Mouse (Mus musculus) cerebellum, adult (tissue): ENCODE results near the gene Shq1.

ENCODE experiments used
- ATAC-seq: cut with Nextera tagmentation; 2 replicates; pipeline ENCODE4 v1.9.2; 2017; ENCODE audit warnings: mild to moderate bottlenecking, moderate library complexity, mixed read lengths; ENCODE audit not compliant: insufficient number of reproducible peaks, low FRiP score, low TSS enrichment

Gene Shq1

GRCm38 (mm10) chr6:100670370-100670841 is 551 bp downstream of the Shq1 start:
- peak; percentile 74 for ATAC-seq

DNA sequence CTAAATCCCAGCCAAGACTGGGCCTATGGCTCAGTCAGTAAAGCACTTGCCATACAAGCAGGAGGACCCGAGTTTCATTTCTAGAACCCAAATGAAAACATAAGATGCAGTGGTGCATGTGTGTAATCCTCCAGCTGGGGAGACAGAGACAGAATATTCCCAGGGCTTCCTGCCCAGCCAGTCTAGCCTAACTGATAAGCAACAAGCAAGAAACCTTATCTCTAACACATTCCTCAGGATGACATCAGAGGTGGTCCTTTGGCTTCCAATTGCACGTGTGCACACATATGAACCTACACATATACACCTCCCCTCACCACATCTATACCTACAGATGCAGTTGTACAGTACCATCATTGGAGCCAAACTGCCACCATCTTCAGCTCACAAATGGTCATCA is 2.1 kb downstream of the Shq1 start:
- no peak for ATAC-seq

GRCm38 (mm10) chr6:100667644-100668043 is 3.3 kb downstream of the Shq1 start:
- no peak for ATAC-seq

DNA sequence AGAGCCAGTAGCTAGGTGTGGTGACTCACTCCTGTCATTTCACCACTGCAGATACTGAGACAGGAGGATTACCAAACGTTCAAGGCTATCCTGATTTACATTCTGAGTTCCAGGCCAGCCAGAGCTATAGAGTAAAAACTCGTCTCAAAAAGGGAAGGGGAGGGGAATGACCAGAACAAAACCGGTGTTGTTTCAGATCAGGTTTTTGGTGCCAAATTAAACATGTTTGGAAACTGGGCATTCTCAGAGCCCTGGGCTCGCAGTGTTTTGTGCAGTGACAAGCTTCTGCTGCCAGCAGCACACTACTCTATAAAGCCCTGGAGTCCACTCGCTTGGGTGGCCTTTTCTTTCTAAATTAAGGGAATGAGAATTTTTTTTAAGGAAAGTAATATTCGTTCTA is 8.7 kb downstream of the Shq1 start:
- ATAC-seq = no peak

DNA sequence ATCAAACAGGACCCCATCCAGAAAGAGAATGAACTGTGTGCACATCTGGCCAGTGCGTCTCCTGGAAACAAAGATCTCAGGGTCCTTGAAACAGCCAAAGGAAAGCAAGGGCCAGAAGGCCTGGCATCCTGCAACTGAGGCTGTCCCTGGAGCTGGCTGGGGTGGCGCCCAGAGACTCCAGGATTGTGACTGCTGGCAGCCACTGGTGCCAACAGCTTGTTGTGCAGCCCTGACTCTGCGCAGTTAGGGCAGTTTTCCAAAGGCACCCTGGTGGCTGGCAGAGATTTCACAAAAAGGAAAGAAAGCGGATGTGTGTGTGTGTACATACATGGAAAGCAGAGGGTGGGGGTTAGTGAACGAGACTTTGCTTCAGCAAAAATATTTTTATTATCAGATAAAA is 10.6 kb downstream of the Shq1 start:
- peak; percentile 74; the same call in 1 of the 2 replicates for ATAC-seq

GRCm38 (mm10) chr6:100652535-100652934 is 18.4 kb downstream of the Shq1 start:
- no peak for ATAC-seq

- ATAC-seq = no peak
Observed at GRCm38 (mm10) chr6:100647196-100647595, 23.8 kb downstream of the Shq1 start.

DNA sequence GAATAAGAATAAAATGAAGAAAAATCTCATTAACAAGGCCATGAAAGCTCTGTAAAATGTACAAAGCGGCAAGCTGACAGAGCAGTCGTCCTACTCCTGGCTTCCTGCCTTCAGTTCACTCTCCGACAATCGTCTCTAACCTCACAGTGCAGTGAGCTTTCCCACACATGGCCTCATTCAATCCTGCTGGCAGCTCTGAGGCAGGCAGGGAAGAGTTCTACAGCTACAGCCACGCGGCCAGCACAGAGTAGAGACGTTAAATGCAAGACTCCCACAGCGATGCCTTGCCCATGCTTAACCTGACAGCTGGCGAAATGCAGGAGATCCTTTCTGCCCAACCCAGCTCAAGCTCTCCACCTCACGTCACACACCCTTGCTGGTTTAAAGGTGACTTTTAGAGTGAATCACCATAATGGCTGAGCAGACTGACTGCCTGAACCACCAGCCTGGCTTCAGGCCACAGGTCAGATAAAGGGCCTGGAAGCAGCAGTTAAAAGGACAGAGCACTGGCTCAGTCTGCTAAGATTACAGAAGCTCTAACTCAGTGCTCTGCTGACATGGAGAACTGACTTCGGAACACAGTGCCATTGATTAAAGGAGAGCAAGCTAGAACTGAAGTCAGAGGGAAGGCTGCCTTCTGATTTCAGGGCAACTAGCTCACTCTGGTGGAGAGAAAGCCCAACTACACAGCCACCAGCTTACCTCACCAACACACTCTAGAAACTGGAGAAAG is 25.3 kb downstream of the Shq1 start:
- ATAC-seq = peak; percentile 71

- ATAC-seq = no peak
Observed at GRCm38 (mm10) chr6:100644631-100645030, 26.3 kb downstream of the Shq1 start.

DNA sequence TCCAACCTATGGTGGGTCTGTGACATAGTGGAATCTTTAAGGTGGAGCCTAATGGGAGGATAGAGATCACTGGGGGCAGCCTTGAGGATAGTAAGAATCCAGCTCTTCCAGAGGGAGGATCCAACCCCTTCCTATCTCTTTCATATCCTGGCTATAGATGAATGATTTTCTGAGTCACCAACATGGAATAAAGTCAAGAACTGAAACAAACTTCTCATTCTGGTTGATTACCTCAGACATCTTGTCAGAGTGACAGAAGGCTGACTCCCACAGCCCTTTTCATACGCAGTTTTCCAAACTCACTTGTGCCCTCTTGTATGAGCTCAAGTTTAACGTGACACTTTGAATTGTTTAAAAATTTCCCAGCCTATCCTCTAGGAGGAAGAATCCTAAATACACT is 28.2 kb downstream of the Shq1 start:
- no peak for ATAC-seq

DNA sequence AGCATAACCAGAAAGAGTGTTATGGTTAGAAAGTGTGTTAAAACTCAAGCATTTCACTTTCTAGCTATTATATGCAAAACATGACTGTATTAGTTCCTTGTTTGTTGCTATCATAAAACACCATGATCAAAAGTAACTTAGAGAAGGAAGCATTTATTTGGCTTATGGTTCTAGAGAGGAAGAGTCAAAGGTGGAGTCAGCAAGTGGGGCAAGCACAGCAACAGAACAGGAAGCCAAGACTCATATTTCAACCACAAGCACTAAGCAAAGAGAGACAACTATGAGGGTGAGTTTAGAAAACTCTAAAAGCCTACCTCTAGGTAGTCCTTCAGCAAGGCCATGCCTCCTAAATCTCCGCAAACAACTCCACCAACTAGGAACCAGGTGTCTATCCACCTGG is 30.4 kb downstream of the Shq1 start:
- no peak for ATAC-seq

DNA sequence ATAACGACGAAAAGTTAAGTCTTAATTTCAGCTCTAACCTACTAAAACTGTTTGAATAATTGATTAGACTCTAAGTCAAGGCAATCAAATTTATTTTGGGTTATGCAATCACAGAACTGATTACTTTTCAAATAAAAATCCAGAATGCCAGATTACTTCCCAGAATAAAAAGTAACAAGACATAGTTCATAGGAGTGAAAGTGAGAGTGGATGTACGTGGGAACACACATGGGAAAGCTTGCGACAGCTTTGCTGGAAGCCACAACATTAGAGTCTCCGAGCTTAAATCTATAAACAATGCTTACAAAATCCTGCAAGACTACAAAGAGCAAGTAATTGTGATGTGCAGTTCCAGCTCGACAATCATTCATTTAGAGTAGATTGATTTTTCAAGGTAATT is 41.9 kb downstream of the Shq1 start:
- ATAC-seq = no peak

DNA sequence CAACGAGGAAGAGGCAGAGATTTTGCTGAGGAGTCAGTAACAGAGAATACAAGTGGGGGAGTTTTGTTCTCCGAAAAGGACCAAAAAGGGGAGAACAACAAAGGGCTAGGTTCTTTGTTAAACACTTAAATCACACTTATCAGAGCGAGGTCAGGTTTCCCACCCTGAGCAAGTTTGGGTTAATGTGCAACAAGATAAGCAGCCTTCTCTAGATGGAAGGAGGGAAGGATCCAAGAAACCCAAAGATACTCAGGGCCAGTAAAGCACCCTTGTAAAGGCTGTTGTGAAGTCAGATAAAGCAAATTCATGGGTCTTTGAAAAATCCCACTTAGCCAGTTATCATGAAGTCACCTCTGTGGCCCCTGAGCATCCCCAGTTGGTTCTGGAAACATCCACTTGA is 42.7 kb downstream of the Shq1 start:
- no peak for ATAC-seq

DNA sequence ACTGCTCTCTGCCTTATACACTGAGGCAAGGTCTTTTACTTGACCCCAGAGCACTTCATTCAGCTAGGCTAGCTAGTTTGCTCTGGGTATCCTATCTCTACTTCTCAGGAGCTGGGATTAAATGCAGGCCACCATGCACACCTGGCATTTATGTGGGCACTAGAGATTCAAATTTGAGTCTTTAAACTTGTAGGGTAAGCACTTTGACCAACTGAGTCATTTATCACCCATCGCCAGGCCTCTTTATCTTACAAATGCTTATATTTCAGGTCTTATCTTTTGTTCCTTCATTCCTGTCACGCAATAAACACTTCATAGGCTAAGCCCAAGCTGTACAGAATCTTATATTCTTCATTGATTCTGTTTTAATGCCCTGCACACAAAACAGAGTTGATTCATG is 47.0 kb downstream of the Shq1 start:
- no peak for ATAC-seq

GRCm38 (mm10) chr6:100622861-100623507 is 48.0 kb downstream of the Shq1 start:
- no peak for ATAC-seq

- no peak for ATAC-seq
Observed at GRCm38 (mm10) chr6:100620411-100620810, 50.5 kb downstream of the Shq1 start.

- ATAC-seq = no peak
Observed at GRCm38 (mm10) chr6:100619309-100619708, 51.6 kb downstream of the Shq1 start.

DNA sequence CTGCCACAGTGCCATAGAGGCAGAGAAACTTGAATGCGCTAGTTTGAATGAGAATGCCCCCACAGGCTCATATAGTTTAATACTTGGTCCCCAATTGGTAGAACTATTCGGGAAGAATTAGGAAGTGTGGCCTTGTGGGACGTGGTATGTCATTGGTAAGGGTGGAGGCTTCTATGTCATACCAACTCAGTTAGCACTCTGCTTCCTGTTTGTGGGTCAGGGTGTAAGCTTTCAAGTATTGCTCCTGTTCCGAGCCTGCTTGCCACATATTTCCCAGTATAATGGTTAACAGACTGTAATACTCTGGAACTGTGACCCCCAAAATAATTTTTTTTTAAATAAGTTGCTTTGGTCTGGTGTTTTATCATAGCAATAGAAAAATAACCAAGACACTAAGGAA is 54.8 kb downstream of the Shq1 start:
- no peak for ATAC-seq

DNA sequence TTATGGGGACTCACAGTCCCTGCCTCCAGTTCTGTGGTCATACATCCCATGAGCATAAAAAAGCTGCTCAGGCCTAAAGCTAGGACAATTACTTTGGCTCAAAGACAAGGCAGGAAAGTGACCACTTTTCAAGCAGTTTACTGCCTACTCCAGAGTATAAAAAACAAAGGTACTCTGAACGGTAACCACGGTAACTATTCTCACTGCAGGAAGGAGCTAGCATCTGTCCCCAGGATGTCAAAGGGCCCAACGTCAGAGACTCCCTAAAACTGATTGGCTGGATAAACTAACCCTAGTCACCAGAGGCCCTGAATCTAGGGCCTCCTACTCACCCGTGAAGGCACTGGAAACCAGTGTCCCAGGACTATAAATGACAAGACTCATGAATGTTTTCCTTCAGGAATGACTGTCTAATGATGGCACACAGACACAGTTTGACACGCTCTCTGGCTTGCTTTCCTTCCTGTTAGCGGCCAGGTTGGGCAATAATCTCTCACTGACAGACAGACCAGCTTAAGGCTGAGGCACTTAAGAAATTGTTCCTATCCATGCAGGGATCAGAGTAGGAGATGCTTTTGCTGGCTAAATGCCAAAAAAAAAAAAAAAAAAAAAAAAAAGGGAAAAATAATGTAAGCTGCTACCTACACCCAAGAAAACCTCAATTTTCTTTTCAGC is 57.2 kb downstream of the Shq1 start:
- no peak for ATAC-seq

- no peak for ATAC-seq
Observed at GRCm38 (mm10) chr6:100610897-100611575, 59.9 kb downstream of the Shq1 start.

DNA sequence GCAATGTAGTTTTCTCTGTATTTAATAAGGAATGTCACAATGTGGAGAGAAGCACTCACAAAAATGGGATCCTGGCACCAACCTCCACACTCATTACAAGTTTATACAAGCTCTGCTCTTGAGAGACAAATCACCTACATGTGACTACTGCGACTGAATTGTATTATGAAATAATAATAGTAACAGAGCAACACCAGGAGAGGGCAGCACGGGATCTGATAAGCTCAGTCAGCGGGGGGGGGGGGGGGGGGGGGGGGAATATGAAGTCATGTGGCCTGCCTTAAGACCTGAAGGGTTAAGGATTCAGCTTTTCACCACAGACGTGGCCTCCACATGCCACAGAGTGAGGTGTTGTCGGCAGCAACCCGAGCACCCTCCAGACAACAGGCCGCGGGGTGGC is 60.8 kb downstream of the Shq1 start:
- ATAC-seq = no peak
